Mouse (Mus musculus) heart, embryonic 13.5 days (tissue): ENCODE measurements at regions not wholly inside any gene's neighbourhood (a gene's known extent, or its start where the extent isn't known, plus 50 kb on each side); places are given as distances from the start of the nearest gene placed in this dataset.

Experiments used
- ATAC-seq: fragments of 200-750 bp; cut with Nextera tagmentation; 2 replicates; pipeline ENCODE4 v1.8.0; 2017; ENCODE audit warnings: moderate TSS enrichment; ENCODE audit not compliant: insufficient number of reproducible peaks, low FRiP score, low TSS enrichment; ENCODE audit errors: extremely low read depth
- H3K27ac ChIP-seq: fragments of 300-500 bp; sonication (generic); replicated peaks from 2 replicates; pipeline ENCODE4 v1.5.1; 2015; ENCODE audit warnings: moderate library complexity, mild to moderate bottlenecking, inconsistent platforms
- H3K27me3 ChIP-seq: fragments of 300-500 bp; sonication (generic); replicated peaks from 2 replicates; pipeline ENCODE4 v1.6.1; 2015; ENCODE audit warnings: mild to moderate bottlenecking, inconsistent platforms
- H3K36me3 ChIP-seq: fragments of 300-500 bp; sonication (generic); 2 replicates; pipeline ENCODE4 v1.6.1; 2015; ENCODE audit warnings: mild to moderate bottlenecking, inconsistent platforms
- H3K4me1 ChIP-seq: fragments of 300-500 bp; sonication (generic); 2 replicates; pipeline ENCODE4 v1.6.1; 2015; ENCODE audit warnings: inconsistent platforms
- H3K4me2 ChIP-seq: fragments of 300-500 bp; sonication (generic); 2 replicates; pipeline ENCODE4 v1.6.1; 2015; ENCODE audit warnings: inconsistent platforms, mild to moderate bottlenecking, moderate library complexity
- H3K4me3 ChIP-seq: fragments of 300-500 bp; sonication (generic); 2 replicates; pipeline ENCODE4 v1.5.1; 2015; ENCODE audit warnings: moderate library complexity, mild to moderate bottlenecking, inconsistent platforms
- H3K9ac ChIP-seq: fragments of 300-500 bp; sonication (generic); 2 replicates; pipeline ENCODE4 v1.6.1; 2015; ENCODE audit warnings: inconsistent platforms, mild to moderate bottlenecking, moderate library complexity
- H3K9me3 ChIP-seq: fragments of 300-500 bp; sonication (generic); 2 replicates; pipeline ENCODE4 v1.6.1; 2016; ENCODE audit warnings: inconsistent platforms
- WGBS: fragments of 180-500 bp; shearing (Covaris S2); methylation state at CpG from one replicate; pipeline ENCODE4 v1.1.7; 2015; ENCODE audit warnings: mixed read lengths; 5-methylcytosine and 5-hydroxymethylcytosine counted together

DNA sequence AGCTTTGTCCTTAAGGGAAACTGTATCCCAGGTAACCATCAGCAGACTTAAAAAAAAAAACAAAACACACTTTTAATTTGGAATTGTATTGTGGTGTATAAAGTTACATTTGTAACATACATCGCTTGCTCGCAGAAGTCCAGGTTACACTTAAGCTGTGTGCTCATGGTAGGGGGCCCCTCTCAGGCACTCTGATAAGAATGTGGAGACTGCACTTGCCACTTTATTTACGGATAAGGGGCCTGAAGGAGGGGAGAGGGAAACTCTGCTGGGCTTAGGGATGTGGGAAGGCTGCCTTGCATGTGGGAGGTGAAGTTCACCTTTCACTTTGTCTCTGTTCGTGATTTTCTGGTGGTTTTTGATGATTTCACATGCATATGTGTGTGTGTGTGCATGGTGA is 58.7 kb downstream of the Ccdc185 start:
- Histone ChIP-seq H3K4me3 (no peak overlapping the region), H3K9ac (no peak overlapping the region), H3K36me3 (no peaks in the 10 kb centered on the region), H3K27ac (no peak overlapping the region), H3K4me2 (peak overlapping the region; percentile 2; the same call in 1 of the 2 replicates), H3K4me1 (peaks cover 14% of the 10 kb centered on the region), H3K27me3 (peaks cover 17% of the 10 kb centered on the region; the same call in 1 of the 2 replicates), H3K9me3 (no peaks in the 10 kb centered on the region; the same call in 1 of the 2 replicates)
- ATAC-seq: no peak
- 44% methylated on average over 4 of the region's 4 CpGs for WGBS

DNA sequence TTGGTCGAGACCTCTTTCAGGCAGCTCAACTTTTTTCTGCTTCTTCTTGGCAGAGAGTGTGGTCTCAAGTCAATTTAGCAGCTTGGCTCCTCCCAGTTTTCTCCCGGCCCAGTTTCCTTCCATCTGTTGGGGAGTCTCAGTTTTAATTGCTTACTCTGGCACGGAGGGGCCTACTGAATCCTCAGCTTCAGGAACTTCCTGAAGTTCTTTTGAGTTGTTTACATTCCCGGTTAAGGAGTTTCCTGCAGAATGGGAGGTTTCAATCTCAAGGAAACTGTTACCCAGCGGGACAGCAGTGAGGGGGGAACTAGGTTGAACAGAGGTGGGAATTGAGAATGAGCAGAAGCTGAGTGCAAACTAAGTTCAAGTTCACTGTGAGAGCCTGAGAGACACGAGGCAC is 59.2 kb downstream of the Ccdc185 start:
- H3K9me3 ChIP-seq: no peaks in the 10 kb centered on the region; the same call in 1 of the 2 replicates
- 60% methylated on average over 6 of the region's 6 CpGs for WGBS
- ATAC-seq: no peak
- no peaks in the 10 kb centered on the region for H3K36me3 ChIP-seq
- H3K4me2 ChIP-seq: no peak overlapping the region
- H3K4me1 ChIP-seq: peaks cover 14% of the 10 kb centered on the region
- H3K27ac ChIP-seq: no peak overlapping the region
- no peak overlapping the region for H3K9ac ChIP-seq
- H3K27me3 ChIP-seq: peaks cover 18% of the 10 kb centered on the region; the same call in 1 of the 2 replicates
- no peak overlapping the region for H3K4me3 ChIP-seq

DNA sequence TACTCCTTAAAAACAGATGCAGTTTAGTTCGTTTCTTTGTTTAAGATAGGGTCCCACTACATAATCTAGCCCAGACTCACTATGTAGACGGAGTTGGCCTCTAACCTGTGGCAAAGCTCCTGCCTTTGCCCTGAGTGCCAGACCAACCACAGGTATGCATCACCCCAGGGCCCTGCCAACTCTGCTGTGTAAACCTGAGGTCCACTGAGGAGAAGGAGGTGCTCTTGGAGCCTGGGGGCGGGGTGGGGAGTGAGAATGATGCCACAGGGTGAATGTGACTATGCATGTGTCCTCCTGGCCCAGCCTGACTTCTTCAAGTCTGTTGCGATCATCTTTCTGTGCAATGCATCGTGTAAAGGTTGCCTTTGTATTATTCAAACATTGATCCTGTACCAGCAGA is 61.8 kb downstream of the Ccdc185 start:
- H3K4me3 ChIP-seq: no peak overlapping the region
- 62% methylated on average over 5 of the region's 5 CpGs for WGBS
- H3K4me2 ChIP-seq: no peak overlapping the region
- no peak for ATAC-seq
- H3K4me1 ChIP-seq: peaks cover 29% of the 10 kb centered on the region
- peaks cover 18% of the 10 kb centered on the region; the same call in 1 of the 2 replicates for H3K27me3 ChIP-seq
- no peak overlapping the region for H3K27ac ChIP-seq
- H3K9ac ChIP-seq: no peak overlapping the region
- H3K9me3 ChIP-seq: no peaks in the 10 kb centered on the region; the same call in 1 of the 2 replicates
- H3K36me3 ChIP-seq: no peaks in the 10 kb centered on the region

DNA sequence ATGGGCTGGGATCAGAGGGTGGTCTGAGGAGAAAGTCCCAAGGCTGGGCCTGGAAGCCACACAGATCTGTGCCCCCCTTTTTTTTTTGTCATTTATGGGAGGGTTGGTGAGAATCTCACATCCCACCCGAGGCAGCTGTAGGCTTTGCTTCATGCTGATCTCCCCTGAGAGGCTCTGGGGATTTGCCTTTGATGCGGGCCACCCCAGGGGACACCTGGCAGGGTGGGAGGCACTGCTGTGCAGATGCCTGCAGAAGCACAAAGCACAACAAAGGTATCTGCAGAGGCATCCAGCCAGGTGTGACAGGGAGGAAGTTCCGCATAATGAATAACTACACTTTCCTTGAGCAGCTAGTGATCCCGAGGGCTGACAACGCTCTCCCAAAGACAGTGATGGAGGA is 62.7 kb downstream of the Ccdc185 start:
- no peaks in the 10 kb centered on the region for H3K36me3 ChIP-seq
- H3K4me3 ChIP-seq: no peak overlapping the region
- peaks cover 22% of the 10 kb centered on the region; the same call in 1 of the 2 replicates for H3K27me3 ChIP-seq
- ATAC-seq: no peak
- H3K4me1 ChIP-seq: peaks cover 34% of the 10 kb centered on the region
- no peak overlapping the region for H3K9ac ChIP-seq
- no peaks in the 10 kb centered on the region; the same call in 1 of the 2 replicates for H3K9me3 ChIP-seq
- H3K4me2 ChIP-seq: no peak overlapping the region
- no peak overlapping the region for H3K27ac ChIP-seq
- 35% methylated on average over 5 of the region's 5 CpGs for WGBS

DNA sequence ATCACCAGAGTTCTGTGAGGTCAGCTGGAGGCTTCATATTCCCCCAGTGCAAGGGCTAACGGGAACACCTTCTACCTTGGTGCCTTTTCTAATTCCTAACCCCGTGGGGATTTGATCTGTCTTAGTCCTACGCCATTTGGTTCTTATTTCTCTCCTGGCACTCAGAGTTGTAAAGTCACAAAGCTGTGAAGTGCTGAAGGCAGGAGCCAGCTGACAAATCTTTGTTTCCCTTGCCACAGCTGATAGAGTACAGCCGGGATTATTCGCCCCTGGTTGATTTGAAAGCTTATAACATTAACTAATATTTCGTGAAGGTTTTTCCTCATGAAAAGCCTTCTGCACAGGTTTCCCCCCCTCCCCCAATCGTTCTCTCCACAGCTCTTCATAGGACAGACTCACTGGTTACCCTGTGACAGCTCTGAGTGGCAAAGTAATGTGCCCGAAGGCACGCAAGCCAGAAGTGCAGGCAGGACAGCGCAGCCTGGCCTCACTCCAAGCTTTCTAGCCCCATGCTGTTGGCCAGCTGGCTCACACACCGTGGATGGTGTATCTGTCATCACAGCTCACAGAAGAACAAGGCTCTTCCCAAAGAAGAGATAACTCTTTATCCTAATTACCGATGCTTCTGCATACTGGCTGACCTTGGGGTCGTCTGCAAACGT is 66.3 kb downstream of the Ccdc185 start:
- Histone ChIP-seq H3K9ac (no peak overlapping the region), H3K9me3 (no peaks in the 10 kb centered on the region), H3K27ac (peak overlapping the region; percentile 34), H3K27me3 (peaks cover 27% of the 10 kb centered on the region; the same call in 1 of the 2 replicates), H3K36me3 (no peaks in the 10 kb centered on the region), H3K4me2 (peak overlapping the region; percentile 32), H3K4me3 (no peak overlapping the region), H3K4me1 (peaks cover 25% of the 10 kb centered on the region)
- 12% methylated on average over 14 of the region's 14 CpGs for WGBS
- ATAC-seq: peak; percentile 54; the same call in 1 of the 2 replicates
